Mouse (Mus musculus): Measurements from ENCODE around the gene Myt1.

- TF ChIP-seq CTCF (IDR thresholded peaks at IDR 0.05; ENCODE audit: extremely low read depth, insufficient read depth, insufficient read length, insufficient replicate concordance) = no peak
- TF ChIP-seq POLR2A (IDR thresholded peaks at IDR 0.05; ENCODE audit: low read depth, low read length) = no peak
These were observed 4.1 kb upstream of the Myt1 start for GRCm38 (mm10) chr2:181759041-181759440.
